Mouse (Mus musculus) hindbrain, embryonic 10.5 days (tissue): ENCODE data around the gene Tmem262. TPM values are rescaled to one million over a fixed set of nuclear protein-coding genes. Genes with fewer than 3 reads are reported as not detected.

ENCODE experiments used
- DNase-seq: peaks from one replicate; pipeline ENCODE4 v3.0.0-alpha.2; 2017; ENCODE audit warnings: low spot score
- H3K27ac ChIP-seq: fragments of 300-500 bp; sonication (generic); 2 replicates; pipeline ENCODE4 v1.5.1; 2016; ENCODE audit warnings: mild to moderate bottlenecking, moderate library complexity
- H3K27me3 ChIP-seq: fragments of 300-500 bp; sonication (generic); 2 replicates; pipeline ENCODE4 v1.6.1; 2016; ENCODE audit warnings: mild to moderate bottlenecking; ENCODE audit not compliant: poor library complexity, insufficient read depth, severe bottlenecking
- H3K36me3 ChIP-seq: fragments of 300-500 bp; sonication (generic); 2 replicates; pipeline ENCODE4 v1.6.1; 2016; ENCODE audit warnings: mild to moderate bottlenecking, moderate library complexity
- H3K4me1 ChIP-seq: fragments of 300-500 bp; sonication (generic); replicated peaks from 2 replicates; pipeline ENCODE4 v1.6.1; 2016; ENCODE audit warnings: mild to moderate bottlenecking
- H3K4me3 ChIP-seq: fragments of 300-500 bp; sonication (generic); 2 replicates; pipeline ENCODE4 v1.5.1; 2016; ENCODE audit warnings: mild to moderate bottlenecking, moderate library complexity
- H3K9me3 ChIP-seq: fragments of 300-500 bp; sonication (generic); 2 replicates; pipeline ENCODE4 v1.6.1; 2016; ENCODE audit warnings: mild to moderate bottlenecking, moderate library complexity
- WGBS: fragments of 180-500 bp; shearing (Covaris S2); methylation state at CpG from one replicate; pipeline ENCODE4 v1.1.7; 2016; 5-methylcytosine and 5-hydroxymethylcytosine counted together
- polyA plus RNA-seq: library from polyadenylated mRNA; unstranded; fragments of >200 nt; fragmentation: Nextera tagmentation; extraction: Ambion mirVana; gene quantifications from 2 replicates; pipeline ENCODE4 v1.2.1, GENCODE M21; 2016

The Tmem262 gene
- polyA plus RNA-seq, 1 experiment from 2014 or later, result not detected

DNA sequence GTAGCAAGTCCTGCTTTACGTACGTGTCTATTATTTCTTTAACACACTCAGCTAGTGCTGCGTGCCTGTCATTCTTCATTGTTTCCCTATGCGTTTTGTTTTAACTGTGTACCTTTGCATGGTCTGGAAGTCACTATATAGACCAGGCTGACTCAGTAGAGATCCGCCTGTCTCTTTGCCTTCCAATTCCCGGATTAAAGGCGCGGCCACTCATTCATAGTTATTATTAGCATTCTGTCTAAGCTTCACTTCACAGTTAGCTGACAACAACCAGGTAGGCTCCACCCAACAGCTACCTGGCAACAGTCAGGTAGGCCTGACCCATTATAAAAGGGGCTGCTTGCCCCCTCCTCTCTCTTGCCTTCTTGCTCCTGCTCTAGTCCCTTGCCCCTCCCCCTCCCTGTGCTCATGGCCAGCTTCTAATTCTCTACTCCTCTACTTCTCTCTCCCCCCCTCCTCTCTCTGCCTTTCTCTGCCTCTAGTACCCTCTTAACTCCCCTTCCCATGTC lies 38.9 kb downstream of the Tmem262 start:
- Histone ChIP-seq H3K36me3 (peaks cover 31% of the 10 kb centered on the region), H3K4me1 (peaks cover 51% of the 10 kb centered on the region), H3K9me3 (no peaks in the 10 kb centered on the region), H3K27me3 (no peaks in the 10 kb centered on the region), H3K27ac (peak overlapping the region; percentile 97), H3K4me3 (peak overlapping the region; percentile 83)
- DNase-seq, result no peak
- WGBS, result 4% methylated on average over 8 of the region's 8 CpGs

DNA sequence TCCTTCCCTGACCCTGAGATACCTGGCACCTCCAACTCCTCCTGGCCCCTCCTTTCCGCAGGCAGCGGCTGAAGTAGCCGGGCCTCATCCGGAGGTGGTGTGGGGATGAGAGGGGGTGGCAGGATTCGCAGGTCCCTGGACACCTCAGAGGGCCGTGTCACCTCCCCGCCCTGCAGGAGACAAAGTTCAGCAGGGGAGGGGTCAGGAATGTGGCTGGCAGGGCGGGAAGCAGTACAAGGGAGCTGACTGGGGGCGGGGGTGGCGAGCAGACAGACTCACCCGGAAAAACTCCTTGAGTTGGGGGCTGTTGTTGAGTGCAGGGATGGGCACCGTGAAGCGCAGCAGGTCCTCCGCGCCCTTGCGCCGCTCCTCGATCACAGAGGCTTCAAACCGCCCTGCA lies 41.9 kb downstream of the Tmem262 start:
- Histone ChIP-seq H3K4me1 (peaks cover 48% of the 10 kb centered on the region), H3K9me3 (no peaks in the 10 kb centered on the region), H3K4me3 (peak overlapping the region; percentile 29; the same call in 1 of the 2 replicates), H3K36me3 (0 out of 2 replicates have a peak, but pooled peaks cover 2% of the 10 kb centered on the region), H3K27ac (peak overlapping the region; percentile 66), H3K27me3 (no peaks in the 10 kb centered on the region)
- 32% methylated on average over 19 of the region's 19 CpGs for WGBS
- no peak for DNase-seq

DNA sequence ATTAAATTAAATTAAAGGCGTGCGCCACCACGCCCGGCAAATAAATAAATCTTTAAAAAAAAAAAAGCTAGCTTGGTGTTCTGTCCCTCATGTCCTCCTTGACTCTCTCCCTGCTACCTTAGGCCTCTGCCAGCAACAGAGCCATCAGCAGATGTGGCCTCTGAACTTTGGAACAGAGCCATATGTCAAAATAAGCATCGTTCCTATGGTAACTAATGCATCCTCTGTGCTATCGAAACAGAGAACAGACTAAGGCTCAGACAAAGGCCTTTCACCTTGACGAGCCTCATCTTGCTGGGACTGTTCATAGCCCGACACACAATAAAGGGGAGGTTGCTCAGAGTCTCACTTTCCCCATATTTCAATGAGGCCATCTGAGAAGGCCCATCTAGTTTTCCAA lies 43.5 kb downstream of the Tmem262 start:
- H3K4me1 ChIP-seq, result peaks cover 46% of the 10 kb centered on the region
- peak overlapping the region; percentile 57; the same call in 1 of the 2 replicates for H3K27ac ChIP-seq
- H3K9me3 ChIP-seq, result no peaks in the 10 kb centered on the region
- H3K27me3 ChIP-seq, result no peaks in the 10 kb centered on the region
- H3K36me3 ChIP-seq, result no peaks in the 10 kb centered on the region
- DNase-seq, result peak; percentile 18
- WGBS, result 72% methylated on average over 8 of the region's 8 CpGs
- no peak overlapping the region for H3K4me3 ChIP-seq

DNA sequence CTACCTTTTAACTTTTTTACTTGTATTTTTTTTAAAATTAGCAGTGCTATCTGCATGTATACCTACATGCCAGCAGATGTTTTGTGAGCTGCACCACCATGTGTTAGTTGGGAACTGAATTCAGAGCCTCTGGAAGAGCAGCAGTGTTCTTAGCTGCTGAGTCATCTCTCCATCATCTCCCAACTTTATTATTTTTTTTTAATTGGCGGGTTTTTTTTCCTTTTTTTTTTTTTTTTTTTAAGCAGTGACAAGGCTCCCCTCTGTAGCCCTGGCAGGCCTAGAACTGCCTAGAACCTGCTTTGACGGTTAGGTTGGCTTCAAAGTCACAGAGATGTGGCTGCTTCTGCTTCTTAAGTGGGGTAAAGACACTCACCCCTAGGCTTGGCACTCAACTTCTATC lies 45.1 kb downstream of the Tmem262 start:
- no peak overlapping the region for H3K4me3 ChIP-seq
- H3K9me3 ChIP-seq, result no peaks in the 10 kb centered on the region
- DNase-seq, result no peak
- WGBS, result 80% methylated on average over 2 of the region's 2 CpGs
- no peaks in the 10 kb centered on the region for H3K36me3 ChIP-seq
- no peak overlapping the region for H3K27ac ChIP-seq
- H3K4me1 ChIP-seq, result peaks cover 36% of the 10 kb centered on the region
- no peaks in the 10 kb centered on the region for H3K27me3 ChIP-seq

DNA sequence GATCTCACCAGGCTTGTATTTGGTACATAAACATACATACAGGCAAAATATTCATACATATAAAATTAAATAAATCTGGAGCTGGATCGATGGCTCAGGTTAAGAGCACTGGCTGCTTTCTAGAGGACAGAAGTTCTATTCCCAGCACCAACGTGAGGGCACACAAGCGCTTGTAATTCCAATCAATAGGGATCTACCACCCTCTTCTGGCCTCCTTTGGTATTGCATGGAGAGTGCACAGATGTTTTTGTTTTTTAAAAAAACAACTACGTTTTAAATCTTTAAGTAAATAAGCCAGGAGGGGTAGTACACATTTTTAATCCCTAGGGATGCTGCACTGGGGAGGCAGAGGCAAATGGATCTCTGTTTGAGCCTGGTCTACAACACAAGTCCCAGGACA lies 46.5 kb downstream of the Tmem262 start:
- Histone ChIP-seq H3K4me3 (no peak overlapping the region), H3K36me3 (no peaks in the 10 kb centered on the region), H3K27me3 (no peaks in the 10 kb centered on the region), H3K27ac (no peak overlapping the region), H3K9me3 (no peaks in the 10 kb centered on the region), H3K4me1 (peaks cover 28% of the 10 kb centered on the region)
- DNase-seq, result peak; percentile 39
- WGBS, result 26% methylated on average over 4 of the region's 4 CpGs

DNA sequence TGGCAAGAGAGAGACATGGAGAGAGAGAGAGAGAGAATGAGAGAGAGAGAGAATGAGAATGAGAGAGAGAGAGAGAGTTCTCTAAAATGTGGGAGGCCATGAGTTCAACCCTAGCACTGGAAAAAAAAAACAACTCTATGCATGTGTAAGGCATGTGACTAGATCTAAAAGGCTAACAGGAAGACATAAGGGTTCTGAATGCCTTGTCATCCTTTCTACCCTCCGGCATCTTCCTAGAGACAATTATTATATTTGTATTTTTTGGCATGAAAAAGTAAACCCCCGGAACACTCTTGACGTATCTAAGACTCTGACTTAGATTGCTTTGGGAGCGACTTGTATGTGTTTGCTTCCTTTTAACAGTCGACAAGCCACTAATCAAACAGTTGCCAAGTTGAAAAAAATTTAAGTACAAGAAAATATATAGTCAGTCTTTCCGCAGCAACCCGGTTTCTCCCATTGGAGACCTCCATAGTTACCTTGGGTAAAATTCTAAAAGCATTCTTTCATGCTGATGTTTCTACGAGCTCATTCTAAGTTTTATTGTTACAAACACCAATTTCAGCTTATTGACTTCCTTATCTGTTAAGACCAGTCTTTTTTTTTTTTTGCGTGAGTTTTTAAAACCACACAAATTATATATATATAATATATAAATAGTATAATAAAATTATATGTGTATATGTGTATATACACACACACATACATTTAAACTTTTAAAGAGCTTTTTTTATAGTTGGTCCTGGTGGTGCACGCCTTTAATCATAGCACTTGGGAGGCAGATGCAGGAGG lies 47.2 kb downstream of the Tmem262 start:
- peaks cover 21% of the 10 kb centered on the region for H3K4me1 ChIP-seq
- no peaks in the 10 kb centered on the region for H3K27me3 ChIP-seq
- peak overlapping the region; percentile 60 for H3K4me3 ChIP-seq
- no peaks in the 10 kb centered on the region for H3K9me3 ChIP-seq
- 75% methylated on average over 10 of the region's 10 CpGs for WGBS
- H3K27ac ChIP-seq, result peak overlapping the region; percentile 89
- H3K36me3 ChIP-seq, result no peaks in the 10 kb centered on the region
- no peak for DNase-seq

DNA sequence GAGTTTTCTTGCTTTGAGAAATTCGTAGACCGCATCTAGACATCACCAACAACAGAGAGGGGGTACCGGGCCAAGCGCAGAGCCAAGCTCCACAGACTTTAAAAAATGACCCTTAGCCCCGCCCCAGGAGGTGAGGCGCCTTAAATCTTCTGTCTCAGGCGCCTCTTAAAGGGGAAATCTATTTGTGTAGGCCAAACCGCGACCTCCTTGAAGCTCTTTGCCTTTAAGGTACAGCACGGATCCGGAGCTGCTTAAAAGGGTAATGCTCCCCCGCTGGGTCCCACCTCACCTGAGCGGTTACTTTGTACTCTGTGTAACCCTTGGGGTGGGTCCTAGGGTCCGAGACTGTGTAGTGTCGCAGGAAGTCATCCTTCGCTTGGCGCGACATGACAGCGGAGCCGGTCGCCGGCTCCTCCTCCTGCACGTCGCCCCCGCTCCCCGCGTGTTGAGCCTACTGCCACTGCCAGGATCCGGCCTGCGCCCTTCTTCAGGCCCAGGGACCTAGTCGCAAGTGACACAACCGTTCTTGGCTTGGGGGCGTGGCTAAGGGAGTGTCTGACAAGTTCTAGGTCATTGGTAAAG lies 48.0 kb downstream of the Tmem262 start, which contains the start of gene Snx15:
Snx15 (minus strand) TSS at position 545 of the 582 bp plus-strand sequence.
- Histone ChIP-seq H3K4me1 (peaks cover 20% of the 10 kb centered on the region), H3K36me3 (no peaks in the 10 kb centered on the region), H3K9me3 (no peaks in the 10 kb centered on the region), H3K27me3 (no peaks in the 10 kb centered on the region), H3K4me3 (peak within 1 kb of the TSS; percentile 60), H3K27ac (peak within 1 kb of the TSS; percentile 89)
- peak; percentile 93 for DNase-seq
- WGBS, result under 1% methylated on average over 32 of the region's 32 CpGs

Other genes with a start within 250 kb of the Tmem262 start
- 37.2 and 37.8 TPM in 2 replicates for gene Frmd8, start 204.8 kb upstream of the Tmem262 start, polyA plus RNA-seq
- gene Slc25a45, start 202.2 kb upstream of the Tmem262 start, polyA plus RNA-seq, result 2.8 TPM in 2 replicates
- 9.9 and 11.3 TPM in 2 replicates for gene Tigd3, start 185.9 kb upstream of the Tmem262 start, polyA plus RNA-seq
- 225 TPM in 2 replicates for gene Dpf2, start 167.0 kb upstream of the Tmem262 start, polyA plus RNA-seq
- 2.0 and 2.9 TPM in 2 replicates for gene Cdc42ep2, start 155.2 kb upstream of the Tmem262 start, polyA plus RNA-seq
- 83.7 and 110 TPM in 2 replicates for gene Pola2, start 115.8 kb upstream of the Tmem262 start, polyA plus RNA-seq
- gene Slc22a20, start 93.9 kb upstream of the Tmem262 start, polyA plus RNA-seq, result not detected in 2 replicates
- 5.9 and 6.5 TPM in 2 replicates for gene Capn1, start 64.1 kb upstream of the Tmem262 start, polyA plus RNA-seq
- 37.0 and 39.2 TPM in 2 replicates for gene Syvn1, start 33.5 kb upstream of the Tmem262 start, polyA plus RNA-seq
- 77.8 and 81.7 TPM in 2 replicates for gene Mrpl49, start 22.2 kb upstream of the Tmem262 start, polyA plus RNA-seq
- gene Fau, start 22.2 kb upstream of the Tmem262 start, polyA plus RNA-seq, result 764 and 815 TPM in 2 replicates
- gene Znhit2, start 18.8 kb upstream of the Tmem262 start, polyA plus RNA-seq, result 38.3 and 41.9 TPM in 2 replicates
- 37.2 and 41.3 TPM in 2 replicates for gene Tm7sf2, start 11.7 kb upstream of the Tmem262 start, polyA plus RNA-seq
- gene Vps51, start 2.8 kb upstream of the Tmem262 start, polyA plus RNA-seq, result 70.2 and 74.9 TPM in 2 replicates
- gene Gm28374, start 2.2 kb downstream of the Tmem262 start, polyA plus RNA-seq, result 2.4 and 2.6 TPM in 2 replicates
- gene Zfpl1, start 4.9 kb downstream of the Tmem262 start, polyA plus RNA-seq, result 79.2 and 87.1 TPM in 2 replicates
- 57.7 and 65.4 TPM in 2 replicates for gene Cdca5, start 5.0 kb downstream of the Tmem262 start, polyA plus RNA-seq
- gene AC131692.1, start 14.4 kb downstream of the Tmem262 start, polyA plus RNA-seq, result 0.38 and 0.83 TPM in 2 replicates
- 0.64 and 0.90 TPM in 2 replicates for gene Naaladl1, start 25.7 kb downstream of the Tmem262 start, polyA plus RNA-seq
- gene Sac3d1, start 38.6 kb downstream of the Tmem262 start, polyA plus RNA-seq, result 70.0 and 70.1 TPM in 2 replicates
- 27.0 and 35.1 TPM in 2 replicates for gene Snx15, start 48.3 kb downstream of the Tmem262 start, polyA plus RNA-seq
- 0.09 TPM in 1 of 2 replicates, not detected in the other for gene Batf2, start 61.0 kb downstream of the Tmem262 start, polyA plus RNA-seq
- 125 and 130 TPM in 2 replicates for gene Arl2, start 61.5 kb downstream of the Tmem262 start, polyA plus RNA-seq
- gene Majin, start 104.4 kb downstream of the Tmem262 start, polyA plus RNA-seq, result 0.12 TPM in 1 of 2 replicates, not detected in the other
- 0.57 TPM in 1 of 2 replicates, not detected in the other for gene Gpha2, start 146.3 kb downstream of the Tmem262 start, polyA plus RNA-seq
- 37.8 and 53.8 TPM in 2 replicates for gene Ppp2r5b, start 155.8 kb downstream of the Tmem262 start, polyA plus RNA-seq
- gene Atg2a, start 161.6 kb downstream of the Tmem262 start, polyA plus RNA-seq, result 10.3 and 14.9 TPM in 2 replicates
- 87.8 and 103 TPM in 2 replicates for gene Ehd1, start 196.7 kb downstream of the Tmem262 start, polyA plus RNA-seq
- 0.29 and 0.37 TPM in 2 replicates for gene Cdc42bpg, start 226.4 kb downstream of the Tmem262 start, polyA plus RNA-seq